14 mouse cellular contexts compared by ENCODE assay signal in the genomic region with DNA sequence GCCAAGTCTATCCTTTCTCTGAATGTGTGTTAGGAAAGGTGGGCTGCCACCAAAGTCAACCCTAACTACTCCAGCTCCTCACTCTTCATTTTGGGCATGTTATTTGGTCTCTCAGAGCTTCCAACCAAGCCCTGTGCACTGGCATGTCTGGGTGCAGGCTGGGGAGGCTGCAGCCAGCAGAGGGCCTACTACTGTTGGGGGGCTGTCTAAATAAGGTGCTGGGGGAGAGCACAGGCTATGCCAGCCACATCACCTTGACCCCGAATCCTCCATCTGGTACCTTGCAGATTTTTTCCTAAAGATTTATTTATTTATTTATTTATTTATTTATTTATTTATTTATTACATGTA. TPM values are rescaled to one million over a fixed set of nuclear protein-coding genes. Genes with fewer than 3 reads are reported as not detected.
DNase-seq lines count a peak whose midpoint lies in the region; ATAC-seq and TF ChIP-seq lines count a peak whose summit lies in the region.
"Had no signal": no experiment of that assay in that cellular context is flagged by ENCODE, and none has a peak within 500 bp of the region (broad histone marks: within the 10 kb centered on the region; RNA-seq: fewer than 3 reads in every experiment).

No protein-coding gene starts in this region.

- no peaks in the 10 kb centered on the region for H3K27me3 ChIP-seq in heart, adult 2 months (ENCODE audit: control insufficient read depth, insufficient read depth, low read length)
- H3K27me3 ChIP-seq in heart, embryonic 10.5 days (ENCODE audit: insufficient read depth, poor library complexity, severe bottlenecking): 0 out of 2 replicates have a peak, but pooled peaks cover 2% of the 10 kb centered on the region
- no peaks in the 10 kb centered on the region for H3K27me3 ChIP-seq in lung, embryonic 15.5 days
- H3K27me3 ChIP-seq in megakaryocyte, embryonic 14.5 days (replicated peaks): peaks cover 13% of the 10 kb centered on the region
- H3K27me3 ChIP-seq: heart, embryonic 12.5 days had no signal

- TF ChIP-seq CTCF in heart, adult 2 months (IDR thresholded peaks at IDR 0.05): peak; percentile 11; the same call in 1 of the 2 replicates
- no peak for TF ChIP-seq CTCF in bone marrow macrophage, adult 2 months (IDR thresholded peaks at IDR 0.05; ENCODE audit: low read depth, low read length)

- intact Hi-C loops in heart, adult 2 months (cut with DNase I): no loop called here

- H3K27ac ChIP-seq in heart, adult 2 months: peak overlapping the region; percentile 63
- H3K27ac ChIP-seq in heart, embryonic 10.5 days: no peak overlapping the region
- peak overlapping the region; percentile 64; the same call in 1 of the 2 replicates for H3K27ac ChIP-seq in lung, embryonic 15.5 days
- H3K27ac ChIP-seq in bone marrow macrophage, adult 2 months (ENCODE audit: insufficient read depth, low read depth, low read length): peak overlapping the region; percentile 84
- H3K27ac ChIP-seq: forebrain, embryonic 10.5 days had no signal

- H3K9ac ChIP-seq in heart, adult 2 months (ENCODE audit: low read depth, low read length): no peak overlapping the region
- no peak overlapping the region for H3K9ac ChIP-seq in lung, embryonic 15.5 days
- H3K9ac ChIP-seq: heart, embryonic 12.5 days had no signal

- H3K4me3 ChIP-seq in heart, adult 2 months: no peak overlapping the region
- H3K4me3 ChIP-seq in heart, embryonic 10.5 days: no peak overlapping the region
- H3K4me3 ChIP-seq in lung, embryonic 15.5 days: no peak overlapping the region
- no peak overlapping the region for H3K4me3 ChIP-seq in bone marrow macrophage, adult 2 months (ENCODE audit: insufficient read depth, low read length)
- peak overlapping the region; percentile 82 for H3K4me3 ChIP-seq in megakaryocyte, embryonic 14.5 days (replicated peaks)
- H3K4me3 ChIP-seq: forebrain, embryonic 10.5 days; heart, embryonic 12.5 days had no signal

- no peak for DNase-seq in heart, adult 2 months
- DNase-seq in heart, embryonic 10.5 days (ENCODE audit: low spot score): no peak
- DNase-seq in lung, adult 18-20 months: no peak
- no peak for DNase-seq in frontal cortex, postnatal 10 days (ENCODE audit: low spot score in 2 of 2)
- DNase-seq: cerebellum, adult 9-10 months had no signal

- no peaks in the 10 kb centered on the region for H3K79me2 ChIP-seq in heart, adult 2 months (replicated peaks; ENCODE audit: control insufficient read depth, insufficient read depth, low read length)

- no peaks in the 10 kb centered on the region for H3K36me3 ChIP-seq in heart, adult 2 months (ENCODE audit: control insufficient read depth, insufficient read depth, low read length)
- H3K36me3 ChIP-seq in heart, embryonic 10.5 days: peaks cover 2% of the 10 kb centered on the region
- no peaks in the 10 kb centered on the region for H3K36me3 ChIP-seq in lung, embryonic 15.5 days
- H3K36me3 ChIP-seq in megakaryocyte, embryonic 14.5 days (replicated peaks; ENCODE audit: low read length): no peaks in the 10 kb centered on the region
- H3K36me3 ChIP-seq: heart, embryonic 12.5 days had no signal

- TF ChIP-seq POLR2A in heart, adult 2 months (IDR thresholded peaks at IDR 0.05; ENCODE audit: insufficient read depth, low read depth, low read length): no peak
- no peak for TF ChIP-seq POLR2A in bone marrow macrophage, adult 2 months (IDR thresholded peaks at IDR 0.05; ENCODE audit: borderline replicate concordance, low read depth, low read length)

- peaks cover 4% of the 10 kb centered on the region for H3K4me1 ChIP-seq in heart, adult 2 months (ENCODE audit: control insufficient read depth, insufficient read depth, low read length)
- peaks cover 18% of the 10 kb centered on the region; the same call in 1 of the 2 replicates for H3K4me1 ChIP-seq in heart, embryonic 10.5 days
- H3K4me1 ChIP-seq in lung, embryonic 15.5 days: 0 out of 2 replicates have a peak, but pooled peaks cover 6% of the 10 kb centered on the region
- peaks cover 24% of the 10 kb centered on the region for H3K4me1 ChIP-seq in bone marrow macrophage, adult 2 months (ENCODE audit: control insufficient read depth, insufficient read depth, low read length)
- H3K4me1 ChIP-seq in megakaryocyte, embryonic 14.5 days: peaks cover 74% of the 10 kb centered on the region
- H3K4me1 ChIP-seq: forebrain, embryonic 10.5 days had no signal

- H3K9me3 ChIP-seq in heart, embryonic 10.5 days: no peaks in the 10 kb centered on the region
- no peaks in the 10 kb centered on the region for H3K9me3 ChIP-seq in lung, embryonic 15.5 days
- H3K9me3 ChIP-seq in megakaryocyte, embryonic 14.5 days: no peaks in the 10 kb centered on the region
- H3K9me3 ChIP-seq: forebrain, embryonic 10.5 days; G1E; heart, embryonic 12.5 days had no signal

- no peak for TF ChIP-seq EP300 in heart, adult 2 months (IDR thresholded peaks at IDR 0.05; ENCODE audit: insufficient read depth, low read depth, low read length)

- no peak for ATAC-seq in lung, embryonic 15.5 days (ENCODE audit: borderline replicate concordance, extremely low read depth, low FRiP score, low TSS enrichment)
- no peak for ATAC-seq in erythroid progenitor cell, adult 5-6 weeks (replicated peaks; ENCODE audit: low FRiP score, poor library complexity, severe bottlenecking)
- ATAC-seq: hindbrain, embryonic 16.5 days had no signal

- H3K4me2 ChIP-seq in lung, embryonic 15.5 days: no peak overlapping the region
- H3K4me2 ChIP-seq: heart, embryonic 12.5 days; midbrain, embryonic 11.5 days had no signal

- 100% methylated on average over 1 of the region's 1 CpGs for WGBS in heart, adult 2 months
- WGBS in heart, embryonic 10.5 days: 89% methylated on average over 1 of the region's 1 CpGs
- WGBS in lung, embryonic 15.5 days: 86% methylated on average over 1 of the region's 1 CpGs

RNA-seq across cellular contexts. Expression of a gene that starts 8.1 kb away (rescaled TPM):
- 1 to 10 TPM; 4.5 to 5.5 TPM for total RNA-seq in heart, adult 2 months (2021)
- polyA plus RNA-seq in heart, adult 2 months (2012; rRNA removed): 9.9 and 10.6 TPM in 2 replicates
- 39.7 and 44.0 TPM in 2 replicates for polyA plus RNA-seq in heart, embryonic 10.5 days (2016; fragmentation: Nextera tagmentation; extraction: Ambion mirVana)
- 33.3 and 34.0 TPM in 2 replicates for polyA plus RNA-seq in lung, embryonic 15.5 days (2015; fragmentation: Nextera tagmentation; extraction: Ambion mirVana)
- polyA plus RNA-seq in bone marrow macrophage, adult 2 months (2012; ENCODE audit: insufficient read depth, insufficient read length, missing spikeins): 11.2 and 14.1 TPM in 2 replicates
- 36.8 and 55.0 TPM in 2 replicates for polyA plus RNA-seq in megakaryocyte, embryonic 14.5 days (2012; ENCODE audit: insufficient read depth, low replicate concordance)
- total RNA-seq in erythroid progenitor cell, adult 5-6 weeks (2015; ENCODE audit: low replicate concordance): 48.6 and 55.5 TPM in 2 replicates
- total RNA-seq in erythroid progenitor cell, adult 5-6 weeks (2017; ENCODE audit: low replicate concordance): 42.6 and 47.1 TPM in 2 replicates

RNA-seq across cellular contexts. Expression of a gene that starts 39.4 kb away (rescaled TPM):
- total RNA-seq in heart, adult 2 months (2021): 10 to 100 TPM; 38.7 to 40.8 TPM
- 32.2 and 41.4 TPM in 2 replicates for polyA plus RNA-seq in heart, adult 2 months (2012; rRNA removed)
- polyA plus RNA-seq in heart, embryonic 10.5 days (2016; fragmentation: Nextera tagmentation; extraction: Ambion mirVana): 37.7 and 40.0 TPM in 2 replicates
- polyA plus RNA-seq in lung, embryonic 15.5 days (2015; fragmentation: Nextera tagmentation; extraction: Ambion mirVana): 34.3 and 34.7 TPM in 2 replicates
- 7.3 and 8.6 TPM in 2 replicates for polyA plus RNA-seq in bone marrow macrophage, adult 2 months (2012; ENCODE audit: insufficient read depth, insufficient read length, missing spikeins)
- polyA plus RNA-seq in megakaryocyte, embryonic 14.5 days (2012; ENCODE audit: insufficient read depth, low replicate concordance): 15.3 and 15.9 TPM in 2 replicates
- 3.4 and 7.9 TPM in 2 replicates for total RNA-seq in erythroid progenitor cell, adult 5-6 weeks (2015; ENCODE audit: low replicate concordance)
- total RNA-seq in erythroid progenitor cell, adult 5-6 weeks (2017; ENCODE audit: low replicate concordance): 2.8 and 13.2 TPM in 2 replicates

RNA-seq across cellular contexts. Expression of a gene that starts 39.6 kb away (rescaled TPM):
- 10 to 100 TPM; 61.2 to 61.8 TPM for total RNA-seq in heart, adult 2 months (2021)
- polyA plus RNA-seq in heart, adult 2 months (2012; rRNA removed): 101 and 154 TPM in 2 replicates
- polyA plus RNA-seq in heart, embryonic 10.5 days (2016; fragmentation: Nextera tagmentation; extraction: Ambion mirVana): 97.0 and 141 TPM in 2 replicates
- 99.8 and 105 TPM in 2 replicates for polyA plus RNA-seq in lung, embryonic 15.5 days (2015; fragmentation: Nextera tagmentation; extraction: Ambion mirVana)
- 203 and 204 TPM in 2 replicates for polyA plus RNA-seq in bone marrow macrophage, adult 2 months (2012; ENCODE audit: insufficient read depth, insufficient read length, missing spikeins)
- 531 TPM in 2 replicates for polyA plus RNA-seq in megakaryocyte, embryonic 14.5 days (2012; ENCODE audit: insufficient read depth, low replicate concordance)
- total RNA-seq in erythroid progenitor cell, adult 5-6 weeks (2015; ENCODE audit: low replicate concordance): 133 TPM in 2 replicates
- 92.7 and 104 TPM in 2 replicates for total RNA-seq in erythroid progenitor cell, adult 5-6 weeks (2017; ENCODE audit: low replicate concordance)
